Mouse (Mus musculus): ENCODE measurements at regions not wholly inside any gene's neighbourhood (a gene's known extent, or its start where the extent isn't known, plus 50 kb on each side); places are given as distances from the start of the nearest gene placed in this dataset.
"Not testable (repeated sequence)": the region's sequence is repeated elsewhere in the genome, so short reads cannot be mapped to it uniquely, and the experiment has no call there.

DNA sequence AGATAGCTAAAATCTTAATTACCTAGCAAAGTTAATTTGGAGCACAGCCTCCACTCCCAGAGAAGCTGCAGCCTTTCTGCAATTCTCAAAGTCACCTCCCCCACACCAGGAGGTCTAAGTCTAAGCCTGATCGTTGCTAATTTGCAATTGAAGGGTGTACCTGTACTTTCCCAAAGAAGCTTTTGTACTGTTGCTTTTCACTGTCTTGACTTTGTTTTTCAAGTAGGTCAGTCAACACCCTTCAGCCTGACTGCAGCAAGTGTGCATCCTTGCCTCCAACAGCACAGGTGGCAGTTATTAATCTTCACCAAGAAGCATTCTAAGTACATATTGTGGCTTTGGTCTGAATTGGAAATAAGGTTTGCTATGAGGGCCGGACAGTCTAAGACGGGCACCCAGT, 91.7 kb upstream of the Slc22a30 start:
- DNase-seq (ENCODE audit: low spot score in 2 of 2): not testable (repeated sequence)

DNA sequence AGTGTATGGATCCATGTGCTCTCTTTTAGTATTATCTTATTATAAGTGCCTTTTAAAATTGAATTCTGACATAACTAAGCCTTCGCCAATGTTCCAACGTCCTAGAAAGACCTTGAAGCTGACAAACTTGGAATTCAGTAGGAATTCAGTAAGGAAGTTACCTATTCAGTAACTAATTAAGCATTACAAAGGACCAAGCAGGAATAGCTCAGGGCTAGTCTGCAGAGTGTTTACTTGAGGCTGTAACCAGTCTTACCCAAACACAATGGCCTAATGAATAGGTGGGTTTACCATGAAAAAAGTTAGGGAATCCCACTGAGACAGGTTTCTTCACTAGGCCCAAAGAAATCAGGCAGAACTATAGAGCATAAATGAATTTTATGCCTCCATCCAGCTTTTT, 92.6 kb upstream of the Slc22a30 start:
- DNase-seq (ENCODE audit: low spot score in 2 of 2): not testable (repeated sequence)

DNA sequence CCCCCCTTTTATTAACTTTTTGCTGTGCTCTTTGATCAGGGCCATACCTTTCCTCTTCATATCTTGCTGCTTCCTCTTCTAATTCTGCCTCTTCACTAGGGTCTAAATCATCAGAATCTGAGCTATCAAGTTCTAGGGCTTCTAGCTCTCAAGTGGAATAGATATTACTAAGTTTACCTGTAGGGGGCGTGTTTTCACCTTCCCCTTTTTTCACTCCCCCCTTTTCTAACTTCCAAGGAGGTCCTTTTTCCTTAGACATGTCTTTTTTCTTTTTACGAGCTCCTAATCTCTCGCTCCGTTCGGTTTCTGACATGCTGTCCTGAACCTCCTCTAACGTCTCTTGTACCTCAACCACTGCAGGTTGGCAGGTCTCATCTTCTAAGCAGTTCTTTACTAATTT, 73.3 kb upstream of the Slc22a8 start:
- DNase-seq (ENCODE audit: low spot score in 2 of 2): not testable (repeated sequence)

DNA sequence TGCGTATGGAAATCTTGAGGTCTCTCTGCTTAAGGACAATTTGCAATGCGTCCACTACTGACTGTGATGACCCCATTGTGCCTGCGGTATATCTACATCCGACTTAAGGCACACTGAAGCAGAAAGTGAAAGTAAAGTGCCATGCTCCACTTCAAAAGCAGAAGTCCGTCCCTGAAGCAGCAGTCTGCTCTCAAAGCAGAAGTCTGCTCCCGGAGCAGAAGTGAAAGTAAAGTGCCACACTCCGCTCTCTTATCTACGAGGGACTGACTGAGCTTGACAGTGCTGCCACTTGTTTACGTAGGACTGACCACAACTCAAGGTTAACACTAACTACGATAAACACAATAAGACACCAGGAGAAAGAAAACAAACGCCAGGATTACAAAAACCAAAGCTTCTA, 72.8 kb upstream of the Slc22a8 start:
- DNase-seq (ENCODE audit: low spot score in 2 of 2): peak in 1 of 2 experiments; percentile 5

DNA sequence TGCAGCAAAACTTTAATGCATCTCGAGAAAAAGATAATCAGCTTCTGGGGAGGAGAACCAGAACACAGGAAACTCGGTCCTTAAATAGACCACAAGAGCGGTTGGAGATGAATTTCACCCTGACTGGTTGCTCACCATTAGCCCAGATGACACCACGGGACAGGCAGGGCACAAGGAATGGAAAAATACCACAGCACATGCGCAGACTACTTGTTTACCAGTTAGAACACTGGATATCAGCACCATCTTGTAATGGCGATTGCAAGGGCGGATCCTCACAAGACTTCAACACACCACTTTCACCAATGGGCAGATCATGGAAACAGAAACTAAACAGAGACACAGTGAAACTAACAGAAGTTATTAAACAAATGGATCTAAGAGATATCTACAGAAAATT, 72.1 kb upstream of the Slc22a8 start:
- DNase-seq (ENCODE audit: low spot score in 2 of 2): not testable (repeated sequence)

DNA sequence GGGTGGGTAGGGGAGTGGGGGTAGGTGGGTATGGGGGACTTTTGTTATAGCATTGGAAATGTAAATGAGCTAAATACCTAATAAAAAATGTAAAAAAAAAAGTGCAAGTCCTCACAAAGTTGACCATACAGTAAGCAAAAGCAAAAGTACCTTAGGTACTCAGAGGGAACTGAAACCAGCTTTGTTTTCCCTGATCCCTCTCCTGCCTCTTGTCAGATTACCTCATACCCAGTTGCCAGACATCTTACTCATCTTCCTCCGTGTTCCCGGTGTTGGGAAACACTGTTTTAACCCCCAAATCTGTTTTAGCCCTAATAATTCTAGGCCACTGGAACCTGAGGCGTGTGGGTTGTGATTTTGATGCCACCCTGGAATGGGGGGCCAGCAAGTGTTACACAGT, 56.5 kb upstream of the Slc22a8 start:
- no peak for DNase-seq (ENCODE audit: low spot score in 2 of 2)

DNA sequence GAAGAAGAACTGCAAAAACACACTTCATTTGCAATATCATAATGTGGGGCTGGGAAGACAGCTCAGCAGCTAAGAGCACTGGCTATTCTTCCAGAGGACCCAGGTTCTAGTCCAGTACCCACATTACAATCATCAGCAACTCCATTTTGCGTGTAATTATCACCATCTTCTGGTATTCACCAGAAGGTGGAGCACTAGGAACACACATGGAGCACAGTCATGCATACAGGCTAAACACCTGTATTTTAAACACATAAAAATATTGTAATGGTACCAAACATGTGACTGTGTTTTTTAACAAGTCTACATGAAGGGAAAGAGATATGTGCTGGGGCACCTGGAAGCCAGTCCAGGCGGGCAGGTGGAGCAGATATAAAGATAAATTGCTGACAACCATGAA, 55.0 kb upstream of the Slc22a8 start:
- no peak for DNase-seq (ENCODE audit: low spot score in 2 of 2)

Data from frontal cortex, postnatal 10 days (tissue).